Mouse (Mus musculus) T-helper 2 cell (primary cell): ENCODE results near the gene Eno1.

Experiments
- in situ Hi-C: fragments of 300-600 bp; cut with MboI, MseI; formaldehyde crosslinking; loops from one replicate; pipeline ENCODE4 v1.15.1; 2025; ENCODE audit warnings: high pct_unique_total_duplicates

Gene Eno1

DNA sequence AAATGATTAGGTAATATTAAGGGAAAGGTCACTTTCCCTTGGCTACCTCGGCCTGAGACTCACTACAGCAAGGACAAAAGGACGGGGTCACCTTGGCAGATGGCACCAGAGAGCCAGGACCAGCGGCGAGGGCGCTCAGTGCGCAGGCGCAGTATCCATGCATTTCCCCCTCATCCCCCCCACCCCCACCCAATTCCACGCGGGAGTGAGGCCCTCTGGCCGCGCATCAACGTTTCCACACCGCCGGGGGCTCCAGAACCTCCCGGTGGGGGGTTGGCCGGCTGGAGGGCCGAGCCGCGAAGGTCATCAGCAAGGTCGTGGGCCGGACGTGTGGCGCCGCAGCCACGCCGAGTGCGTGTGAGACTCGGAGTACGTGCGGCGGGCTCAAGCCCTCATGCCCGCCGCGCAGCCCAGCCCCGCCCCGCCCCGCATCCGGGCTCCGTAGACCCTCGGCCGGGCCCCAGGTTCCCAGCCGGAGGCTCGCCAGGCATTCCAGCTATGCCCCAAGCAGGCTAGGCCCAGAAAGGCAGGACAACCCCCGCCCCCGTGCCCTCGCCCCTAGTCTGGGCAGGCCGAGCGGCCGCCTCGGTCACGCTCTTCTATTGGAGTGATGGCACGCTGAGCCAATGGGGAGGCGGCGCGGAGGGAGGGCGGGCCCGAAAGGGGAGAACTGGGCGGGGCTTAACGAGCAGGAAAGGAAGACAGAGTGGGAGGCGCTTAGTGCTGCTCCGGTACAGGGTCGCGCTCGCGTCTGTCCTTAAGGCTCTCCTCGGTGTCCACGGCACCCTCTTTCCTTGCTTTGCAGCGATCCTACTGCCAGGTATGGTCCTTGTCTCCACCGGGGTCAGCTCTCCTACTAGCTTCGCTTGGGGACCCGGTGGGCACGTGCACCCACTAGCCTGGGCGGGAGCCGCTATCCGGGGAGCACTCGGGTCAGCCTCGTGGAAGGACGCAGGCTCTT, at the start of gene Eno1:
TSS of gene Eno1 (plus strand) at position 201 of the 961 bp plus-strand sequence.
- in situ Hi-C loops = no loop called here

GRCm38 (mm10) chr4:150188236-150188635, 48.3 kb upstream of the Eno1 start:
- in situ Hi-C loops = loop anchor here (10.0 kb wide), 1 partner anchor 817 kb away; no protein-coding TSS in a partner anchor

DNA sequence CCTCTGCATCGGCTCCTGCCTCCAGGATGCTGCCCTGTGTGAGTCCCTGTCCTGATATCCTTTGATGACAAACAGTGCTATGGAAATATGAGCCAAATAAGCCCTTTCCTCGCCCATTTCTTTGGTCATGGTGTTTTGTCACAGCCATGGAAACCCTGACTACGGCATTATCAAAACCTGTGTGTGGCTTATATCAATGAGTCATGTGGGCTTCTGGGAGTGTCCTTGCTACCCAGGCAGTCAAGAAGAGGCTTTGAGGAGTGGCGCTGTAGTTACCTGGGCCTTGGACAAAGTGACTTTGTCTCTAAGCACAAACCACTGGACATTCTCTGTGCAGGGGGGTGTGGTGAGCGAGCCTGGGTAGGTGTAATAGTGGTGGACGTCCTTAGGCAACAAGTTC, 44.3 kb upstream of the Eno1 start:
- in situ Hi-C loops = no loop called here

DNA sequence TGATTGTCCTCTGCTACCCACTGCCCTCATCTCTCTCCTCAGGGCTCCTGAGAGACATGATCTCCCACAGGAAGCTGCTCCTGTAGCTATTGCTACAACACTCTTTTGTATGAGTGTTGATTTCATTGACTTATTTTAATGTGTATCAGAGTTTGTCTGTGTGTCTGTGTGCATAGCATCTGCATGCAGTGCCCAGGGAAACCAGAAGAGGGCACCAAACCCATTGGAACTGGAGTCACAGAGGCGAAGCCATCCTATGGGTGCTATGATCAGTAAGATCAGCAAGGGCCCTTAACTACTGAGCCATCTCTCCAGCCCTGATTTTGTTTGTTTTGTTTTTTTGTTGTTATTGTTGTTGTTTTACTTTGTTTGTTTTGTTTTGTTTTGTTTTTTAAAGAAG, 42.6 kb upstream of the Eno1 start:
- in situ Hi-C loops = no loop called here

DNA sequence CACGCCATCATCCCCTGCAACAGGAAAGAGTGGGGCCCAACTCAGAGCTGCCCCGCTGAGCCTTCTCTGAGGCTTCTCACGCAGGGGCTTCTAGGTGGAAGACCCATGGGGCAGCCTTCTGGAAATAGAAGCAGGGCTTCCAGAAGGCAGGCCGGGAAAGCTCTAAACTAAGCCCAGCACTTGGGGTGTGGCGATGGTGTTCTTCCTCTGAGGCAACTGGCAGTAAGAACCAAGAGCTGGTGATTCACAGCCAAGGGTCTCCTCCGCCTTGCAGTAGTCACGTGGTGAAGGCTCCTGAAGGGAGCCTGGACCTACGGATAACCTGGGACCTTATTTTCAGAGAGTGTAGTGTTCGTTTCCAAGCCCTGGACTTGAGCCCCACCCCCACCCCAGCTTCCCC, 38.3 kb upstream of the Eno1 start:
- in situ Hi-C loops = no loop called here

DNA sequence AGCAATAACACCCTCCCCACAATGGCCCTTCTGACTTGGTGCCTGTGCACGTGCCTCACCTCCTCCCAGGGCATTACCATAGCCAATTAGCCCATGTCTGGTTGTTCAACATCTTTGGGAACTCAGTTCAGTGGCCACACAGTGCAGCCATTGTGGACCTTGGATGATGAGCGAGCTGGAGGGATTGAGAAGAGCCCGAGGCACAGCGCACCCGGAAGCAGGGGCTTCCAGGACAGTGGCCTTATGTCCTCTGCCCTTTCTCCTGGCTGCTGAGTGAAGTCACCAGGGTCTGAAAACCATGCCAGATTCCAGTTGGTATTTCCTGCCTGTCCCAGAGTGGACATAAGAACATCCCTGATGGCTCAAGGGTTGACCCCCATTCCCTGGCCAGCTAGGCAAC, 35.3 kb upstream of the Eno1 start, which contains the start of gene Car6:
TSS of gene Car6 (minus strand) at position 101 of the 400 bp plus-strand sequence.
- in situ Hi-C loops = no loop called here

GRCm38 (mm10) chr4:150202702-150203101, 33.8 kb upstream of the Eno1 start:
- in situ Hi-C loops = no loop called here

DNA sequence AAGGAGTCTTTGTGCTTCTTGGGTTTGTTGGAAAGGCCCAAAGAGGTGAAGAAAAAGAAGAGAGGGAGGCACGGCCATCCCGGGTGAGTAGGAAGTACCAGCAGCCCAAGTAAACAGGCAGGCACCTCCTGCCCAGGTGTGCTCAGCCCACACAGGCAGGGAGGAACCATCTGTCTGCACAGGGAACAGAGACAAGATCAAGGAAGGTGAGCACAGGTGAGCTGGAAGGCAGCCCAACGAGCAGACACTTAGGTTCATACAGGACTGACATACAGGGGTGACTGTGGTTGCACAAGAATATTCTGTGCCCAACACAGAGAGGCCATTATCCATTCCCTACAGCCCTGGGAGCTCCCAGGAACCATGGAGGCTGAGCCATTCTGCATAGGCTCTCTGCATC, 31.6 kb upstream of the Eno1 start:
- in situ Hi-C loops = no loop called here

GRCm38 (mm10) chr4:150209751-150210150, 26.8 kb upstream of the Eno1 start:
- in situ Hi-C loops = no loop called here

- in situ Hi-C loops = no loop called here
Observed at GRCm38 (mm10) chr4:150210306-150210705, 26.2 kb upstream of the Eno1 start.

DNA sequence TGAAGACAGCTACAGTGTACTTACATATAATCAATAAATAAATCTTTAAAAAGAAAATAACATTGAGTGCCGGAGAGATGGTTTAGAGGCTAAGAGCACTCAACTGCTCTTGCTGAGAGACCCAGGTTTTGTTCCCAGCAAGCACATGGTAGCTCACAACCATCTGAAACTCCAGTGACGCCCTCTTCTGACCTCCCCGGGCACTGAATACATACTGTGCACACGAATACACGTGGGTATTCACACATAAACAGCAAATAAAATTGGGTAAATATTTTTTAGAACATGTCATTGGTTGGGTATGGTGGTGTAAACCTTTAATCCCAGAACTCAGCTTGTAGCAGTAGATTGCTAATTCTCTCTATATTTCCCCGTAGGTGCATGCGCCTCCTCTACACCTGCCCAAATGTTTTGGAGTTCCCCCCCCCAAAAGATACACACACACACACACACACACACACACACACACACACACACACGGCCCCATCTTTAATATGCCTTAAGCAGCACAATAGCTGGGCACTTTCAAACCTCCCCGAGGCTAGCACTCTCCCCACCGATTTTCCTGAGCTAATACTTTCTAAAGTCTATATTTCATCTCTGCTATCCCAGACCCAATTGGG, 24.5 kb upstream of the Eno1 start:
- in situ Hi-C loops = no loop called here

DNA sequence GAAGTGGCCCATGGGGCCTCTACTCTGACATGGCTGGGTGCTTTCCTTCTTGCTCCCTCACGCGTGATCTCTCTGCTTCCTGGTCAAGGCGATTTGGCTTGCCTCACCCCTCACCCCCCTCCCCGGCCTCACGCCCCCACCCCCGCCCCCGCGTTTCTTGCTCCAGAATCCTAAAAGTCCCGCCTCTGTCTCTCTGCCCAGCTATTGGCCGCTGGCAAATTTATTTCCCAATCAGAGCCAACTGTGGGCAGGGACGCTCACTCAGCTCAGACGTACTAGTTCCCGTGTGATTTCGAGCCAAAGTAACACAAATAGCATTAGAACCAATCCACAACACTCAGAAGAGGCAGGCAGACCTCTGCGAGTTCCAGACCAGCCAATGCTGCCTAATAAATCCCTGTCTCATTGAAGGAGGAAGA, 24.0 kb upstream of the Eno1 start:
- in situ Hi-C loops = no loop called here

GRCm38 (mm10) chr4:150213910-150214309, 22.6 kb upstream of the Eno1 start:
- in situ Hi-C loops = no loop called here

- in situ Hi-C loops = no loop called here
Observed at GRCm38 (mm10) chr4:150216423-150216822, 20.1 kb upstream of the Eno1 start.

DNA sequence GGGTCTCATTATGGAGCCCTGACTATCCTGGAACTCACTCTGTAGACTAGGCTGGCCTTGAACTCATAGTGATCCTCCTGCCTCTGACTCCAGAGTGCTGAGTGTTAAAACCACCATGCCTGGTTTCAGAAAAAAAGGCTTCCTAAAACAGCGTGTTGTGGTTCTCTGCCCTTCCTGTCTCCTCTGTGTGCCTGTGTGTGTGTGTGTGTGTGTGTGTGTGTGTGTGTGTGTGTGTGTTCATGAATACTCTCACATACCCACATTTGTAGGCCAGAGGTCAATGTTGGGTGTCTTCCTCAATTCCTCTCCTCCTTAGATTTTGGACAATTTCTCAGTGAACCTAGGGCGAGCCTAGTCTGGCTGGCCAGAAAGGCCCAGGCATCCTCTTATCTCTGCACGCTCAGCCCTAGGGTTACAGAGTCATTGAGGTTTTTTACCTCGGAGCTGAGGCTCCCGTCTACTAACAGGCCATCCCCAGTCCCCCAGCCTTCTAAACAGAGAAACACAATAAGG, 19.4 kb upstream of the Eno1 start:
- in situ Hi-C loops = no loop called here

DNA sequence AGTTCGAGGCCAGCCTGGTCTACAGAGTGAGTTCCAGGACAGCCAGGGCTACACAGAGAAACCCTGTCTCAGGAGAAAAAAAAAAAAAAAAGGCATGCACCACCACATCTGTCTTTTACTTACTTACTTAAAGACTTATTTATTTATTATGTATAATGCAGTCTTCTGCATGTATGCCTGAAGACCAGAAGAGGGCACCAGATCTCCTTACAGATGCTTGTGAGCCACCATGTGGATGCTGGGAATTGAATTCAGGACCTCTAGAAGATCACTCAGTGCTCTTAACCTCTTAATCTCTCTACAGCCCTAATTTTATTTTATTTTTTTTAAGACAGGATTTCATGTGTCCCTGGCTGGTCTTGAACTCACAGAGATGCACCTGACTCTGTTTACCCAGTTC, 18.6 kb upstream of the Eno1 start:
- in situ Hi-C loops = no loop called here

- in situ Hi-C loops = no loop called here
Observed at GRCm38 (mm10) chr4:150219501-150220292, 16.8 kb upstream of the Eno1 start.

DNA sequence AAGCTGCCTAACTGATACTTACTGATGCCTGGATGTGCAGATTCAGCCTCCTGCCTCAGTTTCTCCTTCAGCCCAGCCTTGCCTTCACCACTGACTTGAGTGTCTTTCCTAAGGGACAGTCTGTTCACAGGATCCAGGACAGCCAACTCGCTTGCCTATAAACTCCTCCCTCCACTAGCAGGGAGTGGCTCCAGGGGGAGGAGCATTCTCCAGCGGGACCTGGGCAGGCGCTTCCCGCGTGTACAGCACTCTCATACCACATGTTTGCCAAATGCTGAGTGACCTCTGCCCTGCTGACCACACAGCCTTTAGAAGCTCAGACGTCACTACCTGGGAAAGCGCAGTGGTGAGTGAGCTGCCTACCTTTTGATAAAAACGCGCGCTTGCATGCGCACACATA, 15.9 kb upstream of the Eno1 start:
- in situ Hi-C loops = no loop called here

GRCm38 (mm10) chr4:150221017-150221640, 15.4 kb upstream of the Eno1 start:
- in situ Hi-C loops = no loop called here

DNA sequence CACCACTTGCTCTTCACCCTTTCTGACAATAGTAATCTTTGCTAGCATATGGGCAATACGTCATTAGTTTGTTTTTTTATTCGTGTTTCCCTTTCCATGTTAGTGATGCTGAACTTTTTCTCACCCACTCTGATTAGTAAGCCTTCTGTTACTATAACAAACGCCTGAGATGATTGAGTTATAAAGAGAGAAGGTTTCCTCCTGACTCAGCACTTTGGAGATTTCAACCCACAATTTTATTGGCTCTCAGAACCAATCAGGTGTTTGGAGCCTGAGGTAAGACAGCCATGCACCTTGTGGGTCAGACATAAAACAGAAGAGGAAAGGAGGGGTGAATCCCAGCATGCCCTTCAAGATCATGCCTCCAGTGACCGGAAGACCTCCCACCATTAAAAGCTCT, 12.7 kb upstream of the Eno1 start:
- in situ Hi-C loops = no loop called here

GRCm38 (mm10) chr4:150225700-150226099, 10.8 kb upstream of the Eno1 start:
- in situ Hi-C loops = no loop called here
